Mouse (Mus musculus) megakaryocyte, embryonic 14.5 days (primary cell): Measurements from ENCODE around the gene E130311K13Rik.

Experiments used
- FLI1 ChIP-seq: IDR thresholded peaks from 2 replicates; pipeline ENCODE4 v1.6.1; 2012; ENCODE audit warnings: low read length, inconsistent platforms, mixed read lengths
- GATA1 ChIP-seq: IDR thresholded peaks from 3 replicates; pipeline ENCODE4 v1.6.1; 2012; ENCODE audit warnings: mixed read lengths, low read length, inconsistent platforms, borderline replicate concordance

DNA sequence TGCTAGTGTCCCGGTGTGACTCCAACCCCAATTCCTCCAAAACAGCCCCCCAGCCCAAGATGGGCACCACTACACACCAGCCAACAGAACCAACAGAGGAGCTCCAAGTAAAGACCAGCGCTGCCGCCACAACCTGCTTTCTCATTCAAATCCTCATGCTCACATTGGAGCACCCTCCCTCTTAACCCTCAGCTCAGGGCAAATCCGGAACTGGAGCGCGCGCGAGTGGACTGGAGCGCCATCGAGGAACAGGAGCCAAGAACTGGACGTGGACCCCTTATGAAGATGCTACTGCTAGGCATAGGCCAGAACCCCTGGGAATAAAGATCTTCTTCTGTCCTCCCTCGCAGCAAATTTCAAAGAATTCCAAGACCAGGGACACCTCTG is 30.0 kb downstream of the E130311K13Rik start, which contains the start of gene Plch1:
- TF ChIP-seq GATA1, result no peak
- TF ChIP-seq FLI1, result no peak
